In genomic region chr13:93814676-93815075, GRCm38 (mm10) we compare ENCODE assay signal across 29 mouse cellular contexts. TPM values are rescaled to one million over a fixed set of nuclear protein-coding genes. Genes with fewer than 3 reads are reported as not detected.
A peak's percentile ranks its signal among the peaks of the same experiment; 100 is the strongest.
DNase-seq lines count a peak whose midpoint lies in the region; ATAC-seq and TF ChIP-seq lines count a peak whose summit lies in the region.
"Had no signal": no experiment of that assay in that cellular context is flagged by ENCODE, and none has a peak within 500 bp of the region (broad histone marks: within the 10 kb centered on the region; RNA-seq: fewer than 3 reads in every experiment).

No protein-coding gene starts in this region.

- no peak overlapping the region for H3K27ac ChIP-seq in heart, embryonic 11.5 days (ENCODE audit: low read depth, low read length)
- no peak overlapping the region for H3K27ac ChIP-seq in hindbrain, postnatal 0 days
- H3K27ac ChIP-seq: embryonic facial prominence, embryonic 12.5 days; forebrain, embryonic 15.5 days; gastrocnemius, adult 2 months; heart, embryonic 10.5 days; hindbrain, embryonic 13.5 days; liver, embryonic 12.5 days; midbrain, embryonic 15.5 days; stomach, postnatal 0 days had no signal

- WGBS in heart, embryonic 11.5 days (ENCODE audit: insufficient replicate concordance), result 92% methylated on average over 12 of the region's 12 CpGs
- 96% methylated on average over 12 of the region's 12 CpGs for WGBS in hindbrain, postnatal 0 days

- H3K27me3 ChIP-seq in heart, embryonic 11.5 days (ENCODE audit: control insufficient read depth, insufficient read depth, low read length), result no peaks in the 10 kb centered on the region
- no peaks in the 10 kb centered on the region for H3K27me3 ChIP-seq in hindbrain, postnatal 0 days (ENCODE audit: insufficient read depth, low read length)
- H3K27me3 ChIP-seq: embryonic facial prominence, embryonic 12.5 days; forebrain, embryonic 15.5 days; liver, embryonic 12.5 days; midbrain, embryonic 15.5 days had no signal

- peak; percentile 77 for DNase-seq in heart, adult 11 months
- peak; percentile 8 for DNase-seq in T-cell, adult 2 months (ENCODE audit: low spot score)
- peak; percentile 43 for DNase-seq in naive thymus-derived CD4-positive, alpha-beta T cell, adult 2 months (ENCODE audit: low read depth)
- peak; percentile 21 to 37 for DNase-seq in thymus, postnatal 36 days
- no peak for DNase-seq in hindbrain, postnatal 0 days (ENCODE audit: low spot score)
- no peak for DNase-seq in gastrocnemius, adult 8-10 months (ENCODE audit: low spot score in 2 of 2)
- DNase-seq: adrenal gland, adult 8-10 months; cerebellum, adult 11 months; cerebellum, adult 9-11 months; embryo, embryonic 11 days; gastrocnemius, adult 2 months; heart, postnatal 4 days; kidney, adult 11 months; kidney, postnatal 14 days; layer of hippocampus, adult 9-11 months; liver, postnatal 0 days; lung, postnatal 4 days; right cerebral cortex, postnatal 4 days had no signal

- no peaks in the 10 kb centered on the region for H3K9me3 ChIP-seq in heart, embryonic 11.5 days (replicated peaks; ENCODE audit: control insufficient read depth, low read length)
- no peaks in the 10 kb centered on the region for H3K9me3 ChIP-seq in hindbrain, postnatal 0 days (ENCODE audit: low read length)
- H3K9me3 ChIP-seq: forebrain, embryonic 15.5 days; heart, embryonic 10.5 days; hindbrain, embryonic 13.5 days; midbrain, embryonic 15.5 days had no signal

- no peak overlapping the region for H3K4me2 ChIP-seq in heart, embryonic 11.5 days
- H3K4me2 ChIP-seq in hindbrain, postnatal 0 days (ENCODE audit: low read depth, low read length), result no peak overlapping the region
- H3K4me2 ChIP-seq: embryonic facial prominence, embryonic 12.5 days; forebrain, embryonic 15.5 days; hindbrain, embryonic 13.5 days; liver, embryonic 12.5 days; midbrain, embryonic 15.5 days had no signal

- no peak for TF ChIP-seq CTCF in hindbrain, postnatal 0 days (IDR thresholded peaks at IDR 0.05; ENCODE audit: low read depth)

- no peak overlapping the region for H3K9ac ChIP-seq in heart, embryonic 11.5 days (ENCODE audit: low read depth, low read length)
- H3K9ac ChIP-seq in hindbrain, postnatal 0 days (replicated peaks; ENCODE audit: low read length), result no peak overlapping the region
- H3K9ac ChIP-seq: embryonic facial prominence, embryonic 12.5 days; forebrain, embryonic 15.5 days; hindbrain, embryonic 13.5 days; liver, embryonic 12.5 days; liver, postnatal 0 days; midbrain, embryonic 15.5 days had no signal

- no peak for ATAC-seq in heart, embryonic 11.5 days (replicated peaks; ENCODE audit: insufficient number of reproducible peaks, low FRiP score, low TSS enrichment)
- ATAC-seq in hindbrain, postnatal 0 days, result no peak
- ATAC-seq in cerebellum, adult (ENCODE audit: insufficient number of reproducible peaks, low FRiP score, low TSS enrichment), result no peak
- ATAC-seq: activated CD4-positive, CD25-positive, alpha-beta regulatory T cell, adult 4 months; forebrain, embryonic 15.5 days; inflammation-experienced regulatory T-cells, adult 6 months; liver, embryonic 12.5 days; liver, postnatal 0 days; midbrain, embryonic 15.5 days had no signal

- no peaks in the 10 kb centered on the region for H3K36me3 ChIP-seq in heart, embryonic 11.5 days (ENCODE audit: control insufficient read depth, insufficient read depth, low read length)
- no peaks in the 10 kb centered on the region for H3K36me3 ChIP-seq in hindbrain, postnatal 0 days (ENCODE audit: insufficient read depth, low read length)
- H3K36me3 ChIP-seq: embryonic facial prominence, embryonic 12.5 days; forebrain, embryonic 15.5 days; heart, embryonic 10.5 days; hindbrain, embryonic 13.5 days; liver, embryonic 12.5 days; midbrain, embryonic 15.5 days had no signal

- H3K4me3 ChIP-seq in heart, embryonic 11.5 days (ENCODE audit: low read depth, low read length), result no peak overlapping the region
- no peak overlapping the region for H3K4me3 ChIP-seq in hindbrain, postnatal 0 days (ENCODE audit: low read length)
- H3K4me3 ChIP-seq: embryonic facial prominence, embryonic 12.5 days; forebrain, embryonic 15.5 days; gastrocnemius, adult 2 months; heart, embryonic 10.5 days; hindbrain, embryonic 13.5 days; liver, embryonic 12.5 days; midbrain, embryonic 15.5 days had no signal

- H3K4me1 ChIP-seq in heart, embryonic 11.5 days (ENCODE audit: control insufficient read depth, insufficient read depth, low read length), result 0 out of 2 replicates have a peak, but pooled peaks cover 2% of the 10 kb centered on the region
- H3K4me1 ChIP-seq in hindbrain, postnatal 0 days (ENCODE audit: insufficient read depth, low read length), result no peaks in the 10 kb centered on the region
- H3K4me1 ChIP-seq: forebrain, embryonic 15.5 days; hindbrain, embryonic 13.5 days; liver, embryonic 12.5 days; midbrain, embryonic 15.5 days had no signal

RNA-seq across cellular contexts. Expression of gene Arsb, which starts 43.2 kb away (rescaled TPM):
- 5.9 and 9.0 TPM in 2 replicates for polyA plus RNA-seq in heart, embryonic 11.5 days (2014; fragmentation: Nextera tagmentation; extraction: Ambion mirVana)
- 16.0 and 19.0 TPM in 2 replicates for total RNA-seq in hindbrain, postnatal 0 days (2014; rRNA removed)
- 9.3 and 11.7 TPM in 2 replicates for polyA plus RNA-seq in hindbrain, postnatal 0 days (2015; fragmentation: Nextera tagmentation; extraction: Ambion mirVana)
- total RNA-seq in gastrocnemius, adult 8-10 months (2022), result 1 to 10 TPM; 1.7 to 2.7 (median 2.2) TPM

Comparison
In these comparisons a context has a peak if more than half of its experiments do, and no peak if none do; other contexts are left out.
1. DNase-seq: peak in heart, adult 11 months (single experiment), T-cell, adult 2 months (single experiment), naive thymus-derived CD4-positive, alpha-beta T cell, adult 2 months (single experiment) and thymus, postnatal 36 days (2 of 2); none in hindbrain, postnatal 0 days (single experiment) and gastrocnemius, adult 8-10 months (0 of 2).